Mouse (Mus musculus): Measurements from ENCODE around the gene Fbh1.

Fbh1 gene

DNA sequence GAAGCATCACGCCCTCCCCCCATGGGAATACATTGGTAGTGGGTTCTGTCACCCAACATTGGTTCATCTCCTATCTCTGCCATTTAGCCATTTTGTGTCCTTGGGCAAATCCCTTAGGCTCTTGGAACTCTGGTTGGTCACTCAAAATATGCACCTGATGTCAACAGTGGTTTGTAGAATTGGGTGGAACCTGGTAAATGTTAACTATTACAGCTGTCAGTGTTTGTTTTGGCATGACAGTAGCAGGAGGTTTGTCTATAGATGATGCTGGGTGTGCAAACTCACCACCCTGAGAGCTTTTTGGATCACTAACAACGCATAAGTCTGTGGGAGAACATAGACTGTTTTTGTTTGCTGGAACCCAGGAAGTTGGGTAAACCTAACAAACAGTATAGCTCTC lies 58.8 kb downstream of the Fbh1 start:
- no peak for DNase-seq (ENCODE audit: low spot score)

DNA sequence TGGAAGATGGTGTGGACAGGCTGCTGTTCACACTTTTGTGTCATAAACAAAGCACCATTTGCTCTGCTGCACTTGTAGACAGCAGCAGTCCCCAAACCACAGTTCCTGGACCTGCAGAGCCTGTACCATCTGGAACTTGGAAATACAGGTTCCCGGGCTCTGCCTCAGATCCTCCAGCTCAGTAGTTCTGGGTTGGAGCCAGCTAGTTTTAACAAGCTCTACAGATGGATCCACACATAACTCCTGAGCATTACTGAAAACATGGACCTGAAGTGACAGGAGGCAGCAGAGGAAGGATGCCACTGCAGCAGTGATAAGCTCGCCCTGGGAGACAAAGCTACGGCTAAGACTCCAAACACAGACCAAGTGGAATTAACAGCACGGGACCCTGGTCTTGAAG lies 62.8 kb downstream of the Fbh1 start:
- DNase-seq (ENCODE audit: low spot score) = no peak

DNA sequence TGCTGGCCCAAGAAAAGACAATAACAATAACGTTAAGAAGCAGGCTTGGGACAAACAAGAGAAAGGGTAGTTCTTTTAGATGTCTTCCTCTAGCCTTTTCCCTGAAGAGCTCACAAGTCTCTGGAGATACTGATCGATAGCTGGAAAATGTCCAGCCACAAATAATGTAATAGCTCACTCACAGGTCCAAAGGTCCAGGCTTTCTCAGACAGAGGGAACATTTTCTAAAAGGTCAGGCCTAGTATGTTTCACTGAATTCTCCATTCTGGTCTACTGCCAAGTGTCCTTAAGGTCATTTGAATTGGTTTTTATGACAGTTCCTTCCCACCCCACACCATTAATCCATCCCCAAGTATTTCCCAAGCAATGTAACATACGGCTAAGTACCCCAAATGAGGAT lies 64.4 kb downstream of the Fbh1 start:
- no peak for DNase-seq (ENCODE audit: low spot score)

DNA sequence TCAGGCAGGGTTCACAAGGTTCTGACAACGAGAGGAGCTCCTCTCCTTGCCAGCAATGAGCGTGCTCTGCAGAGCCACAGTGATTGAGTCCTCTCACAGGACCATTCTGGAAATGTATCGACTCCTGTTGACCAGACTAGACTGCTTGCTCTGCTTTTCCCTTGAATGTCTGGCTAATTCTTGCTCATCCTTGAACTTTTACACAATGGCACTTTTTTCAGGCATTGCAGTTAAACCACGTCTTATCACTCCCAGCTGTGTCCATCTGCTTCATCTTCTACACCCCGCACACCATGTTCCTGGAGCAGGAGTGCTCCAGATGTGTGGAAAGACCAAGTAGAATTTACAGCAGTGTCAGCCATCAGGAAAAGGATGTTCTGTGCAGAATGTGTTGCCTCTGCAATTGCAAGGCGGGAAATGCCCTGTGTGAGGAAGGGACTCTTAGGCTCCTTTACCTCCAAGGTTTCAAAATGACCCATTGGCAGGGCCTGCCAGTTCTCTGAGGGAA lies 64.8 kb downstream of the Fbh1 start:
- DNase-seq (ENCODE audit: low spot score) = no peak

DNA sequence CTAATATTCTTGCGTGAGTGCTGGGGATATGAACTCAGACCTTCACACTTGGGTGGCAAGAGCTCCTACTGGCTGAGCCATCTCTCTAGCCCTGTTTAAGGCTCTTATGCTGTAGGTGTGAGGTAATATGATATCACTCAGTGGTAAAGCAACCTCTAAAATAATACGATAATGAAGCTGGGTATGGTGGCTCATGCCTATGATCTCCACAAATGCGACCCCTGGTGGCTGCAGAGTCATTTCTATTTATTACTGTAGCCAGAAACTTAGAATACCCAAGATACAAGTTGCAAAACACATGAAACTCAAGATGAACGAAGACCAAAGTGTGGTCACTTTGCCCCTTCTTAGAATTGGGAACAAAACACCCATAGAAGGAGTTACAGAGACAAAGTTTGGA lies 67.3 kb downstream of the Fbh1 start:
- DNase-seq (ENCODE audit: low spot score) = peak; percentile 70

DNA sequence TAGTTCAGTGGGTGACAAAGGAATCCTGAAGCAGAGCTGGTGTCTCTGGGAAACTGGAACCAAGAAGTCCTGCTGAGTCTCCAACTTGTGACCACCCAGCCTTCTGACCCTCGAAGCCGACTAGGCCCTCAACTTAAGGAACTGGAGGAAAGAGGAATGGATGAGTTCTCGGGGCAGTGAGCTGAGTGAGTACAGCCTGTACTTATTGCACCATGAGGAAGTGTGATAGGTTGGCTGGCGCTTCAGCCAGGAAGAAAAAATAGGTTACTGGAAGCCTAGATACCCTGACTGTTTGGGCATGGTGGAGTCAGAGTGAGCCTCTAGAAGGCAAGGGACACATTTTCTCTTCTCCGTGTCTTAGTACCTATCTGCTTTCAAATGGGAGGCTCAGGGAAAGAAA lies 68.8 kb downstream of the Fbh1 start:
- DNase-seq (ENCODE audit: low spot score) = no peak

DNA sequence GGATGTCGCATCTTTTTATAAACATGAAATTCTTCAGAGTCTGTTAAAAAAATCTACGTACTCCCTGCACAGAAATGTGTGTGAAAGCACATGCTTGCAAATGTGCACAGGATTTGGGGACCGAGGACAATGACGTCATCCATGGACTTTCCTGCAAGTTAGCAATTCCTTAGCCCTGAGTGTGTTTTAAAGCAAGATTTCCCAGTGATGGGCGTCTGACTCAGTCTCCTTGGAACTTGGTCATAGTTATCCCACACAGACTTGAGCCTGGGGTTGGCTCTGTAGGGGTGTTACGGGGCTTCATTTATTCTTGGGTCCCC lies 70.7 kb downstream of the Fbh1 start:
- DNase-seq (ENCODE audit: low spot score) = no peak

DNA sequence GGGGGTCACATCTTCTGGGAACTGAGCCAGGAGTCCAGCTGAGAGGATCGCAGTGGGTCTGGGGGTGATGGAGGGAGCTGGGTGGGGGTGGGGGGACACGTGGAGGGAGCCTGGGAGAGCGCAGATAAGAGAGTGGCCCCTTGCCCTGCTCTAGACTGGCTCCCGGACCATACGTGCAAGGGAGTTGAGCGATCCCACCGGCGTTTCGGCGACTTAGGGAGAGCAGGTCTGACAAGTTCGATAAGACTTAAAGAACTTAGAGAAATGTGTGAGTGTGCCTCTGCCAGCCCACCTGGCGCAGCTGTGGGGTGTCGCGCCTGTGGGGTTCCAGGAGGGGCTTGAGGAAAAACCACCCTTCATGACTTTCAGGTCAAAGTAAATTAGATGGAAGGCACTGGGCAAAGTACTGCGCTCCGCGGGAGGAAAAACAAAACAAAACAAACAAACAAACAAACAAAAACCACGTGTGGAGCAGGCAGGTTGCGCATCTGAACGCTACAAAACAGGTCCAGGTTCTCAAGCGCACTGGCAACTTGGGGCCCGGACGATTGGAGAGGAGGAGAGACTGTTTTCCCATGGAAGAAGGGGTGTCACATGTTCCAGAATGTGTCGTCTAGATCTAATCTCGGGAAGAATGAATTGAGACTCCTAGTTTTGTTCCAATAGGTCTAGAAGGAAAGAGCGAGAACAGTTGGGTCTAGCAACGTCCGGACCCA lies 71.2 kb downstream of the Fbh1 start:
- no peak for DNase-seq (ENCODE audit: low spot score)

DNA sequence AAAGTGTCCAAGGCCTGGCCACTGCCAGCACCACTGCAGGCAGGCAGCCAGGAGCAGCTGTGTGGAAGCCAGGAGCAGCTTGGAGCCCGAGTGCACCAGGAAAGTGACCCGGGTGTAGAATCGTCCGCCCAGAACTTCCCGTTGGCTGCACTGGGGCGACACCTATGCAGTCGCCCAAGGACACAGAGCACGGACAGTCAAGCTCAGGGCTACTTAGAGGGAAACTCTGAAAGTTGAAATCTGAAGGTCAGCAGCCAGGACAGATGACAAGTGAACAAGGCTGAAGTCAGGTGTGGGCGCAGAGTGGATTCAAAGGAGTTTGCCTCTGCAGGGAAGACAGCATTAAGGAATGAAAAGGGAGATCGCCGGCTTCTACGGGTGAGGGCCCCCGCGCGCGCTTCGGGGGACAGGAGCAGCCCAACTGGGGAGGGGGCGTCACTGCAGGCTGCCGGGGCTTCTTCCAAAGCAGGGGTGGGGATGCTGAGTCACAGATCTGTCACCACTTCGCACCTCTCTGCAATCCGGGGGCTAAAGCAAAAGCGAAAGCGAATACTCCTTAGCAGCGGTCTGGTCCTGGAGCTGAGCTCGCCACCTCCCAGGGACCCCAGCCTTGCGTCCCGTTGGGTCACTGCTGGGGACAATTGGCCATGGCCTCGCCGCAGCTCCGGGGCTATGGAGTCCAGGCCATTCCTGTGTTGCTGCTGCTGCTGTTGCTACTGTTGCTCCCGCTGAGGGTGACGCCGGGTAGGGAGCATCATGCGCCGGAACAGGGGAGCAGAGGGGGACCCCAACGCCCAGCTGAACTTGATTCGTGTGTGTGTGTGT lies 72.0 kb downstream of the Fbh1 start, which contains the start of gene Il15ra:
Il15ra (plus strand) TSS at position 90 of the 825 bp plus-strand sequence.
- DNase-seq (ENCODE audit: low spot score) = peak; percentile 87

DNA sequence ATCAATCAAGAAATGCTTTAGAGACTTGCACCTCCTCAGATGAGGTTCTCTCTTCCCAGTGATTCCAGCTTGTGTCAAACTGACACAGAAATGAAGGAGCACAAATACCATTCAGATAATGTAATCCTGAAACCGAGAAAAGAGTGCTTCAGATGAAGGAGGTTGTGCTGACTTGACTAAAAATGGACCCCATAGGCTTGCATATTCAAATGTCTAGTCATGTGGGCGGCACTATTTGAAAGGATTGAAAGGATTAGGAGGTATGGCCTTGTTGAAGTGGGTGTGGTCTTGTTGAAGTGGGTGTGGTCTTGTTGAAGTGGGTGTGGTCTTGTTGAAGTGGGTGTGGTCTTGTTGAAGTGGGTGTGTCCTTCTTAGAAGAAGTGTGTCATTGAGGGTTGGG lies 77.5 kb downstream of the Fbh1 start:
- DNase-seq (ENCODE audit: low spot score) = no peak

DNA sequence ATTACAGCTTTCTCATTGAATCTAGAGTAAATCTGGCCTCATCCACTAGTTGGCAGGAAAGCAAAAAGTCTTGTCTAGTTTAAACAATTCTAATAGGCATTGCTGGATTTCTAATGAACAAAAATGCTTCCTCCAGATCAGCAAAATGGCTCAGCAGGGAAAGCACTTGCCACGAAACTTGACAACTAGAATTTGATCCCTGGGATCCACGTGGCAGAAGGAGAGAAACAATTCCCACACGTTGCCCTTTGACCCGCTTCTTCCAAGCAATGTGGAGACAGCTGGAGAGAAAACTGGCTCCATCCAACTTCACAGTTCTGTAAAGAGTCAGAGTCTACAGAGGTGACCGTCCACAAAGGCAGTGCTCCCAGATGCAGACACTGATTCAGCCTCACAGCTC lies 78.4 kb downstream of the Fbh1 start:
- DNase-seq (ENCODE audit: low spot score) = no peak

DNA sequence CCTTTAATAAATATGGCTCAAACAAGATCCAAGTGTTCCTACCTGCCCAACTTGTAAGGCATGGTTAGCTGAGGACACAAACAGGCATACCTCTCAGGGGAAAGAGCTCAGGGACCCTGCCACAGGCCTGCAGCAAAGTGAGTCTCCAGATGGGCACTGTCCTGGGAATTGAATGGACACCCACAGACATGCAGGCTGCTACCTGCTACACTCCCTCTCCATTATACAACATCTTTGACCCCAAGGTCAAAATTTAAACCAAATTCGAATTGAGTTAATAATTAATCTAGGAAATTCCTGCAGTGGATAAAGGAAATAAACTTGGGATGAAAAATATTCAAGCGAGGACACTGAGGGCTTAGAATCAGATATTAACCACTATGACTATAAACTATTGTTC lies 81.5 kb downstream of the Fbh1 start:
- DNase-seq (ENCODE audit: low spot score) = no peak

DNA sequence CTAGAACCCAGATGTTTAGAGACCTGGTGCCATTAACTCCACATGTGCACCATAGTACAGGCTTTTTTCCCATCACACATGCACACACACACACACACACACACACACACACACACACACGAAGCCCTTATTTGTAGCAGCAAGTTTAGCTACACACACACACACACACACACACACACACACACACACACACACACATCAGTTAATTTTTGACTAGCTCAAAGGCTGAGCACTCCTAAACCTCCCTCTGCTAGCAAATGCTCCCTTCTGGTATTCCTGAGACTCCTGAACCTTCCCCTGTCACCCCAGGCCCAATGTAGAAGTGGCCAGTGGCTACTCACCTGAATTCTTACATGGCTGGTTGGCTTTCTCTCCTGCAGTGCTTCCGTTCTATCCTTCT lies 83.3 kb downstream of the Fbh1 start:
- DNase-seq (ENCODE audit: low spot score) = no peak

DNA sequence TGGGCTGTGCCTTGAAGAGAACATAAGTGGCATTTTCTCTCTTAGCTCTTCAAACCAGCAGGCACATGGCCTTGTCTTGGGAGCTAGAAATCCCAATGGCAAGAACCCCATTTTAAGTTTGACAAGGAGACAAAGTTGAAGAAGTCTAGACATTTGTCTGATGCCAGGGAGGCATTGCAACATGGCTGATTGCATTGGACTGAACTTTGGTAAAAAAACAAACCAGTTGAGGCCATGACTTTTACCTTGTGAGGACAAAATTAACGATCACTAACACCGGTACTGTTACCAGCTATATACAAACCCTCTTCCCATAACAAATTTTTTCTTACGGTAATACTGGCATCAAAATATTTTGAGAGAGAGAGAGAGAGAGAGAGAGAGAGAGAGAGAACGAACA lies 84.0 kb downstream of the Fbh1 start:
- DNase-seq (ENCODE audit: low spot score) = no peak

All from testis, postnatal 10 days (tissue).